Mouse (Mus musculus) limb, embryonic 10.5 days (tissue): ENCODE data around the gene Adm. TPM values are rescaled to one million over a fixed set of nuclear protein-coding genes. Genes with fewer than 3 reads are reported as not detected.

Source experiments
- DNase-seq: peaks from one replicate; pipeline ENCODE4 v3.0.0-alpha.2; 2017; ENCODE audit warnings: low spot score
- H3K27ac ChIP-seq: fragments of 300-500 bp; sonication (generic); 2 replicates; pipeline ENCODE4 v1.5.1; 2016; ENCODE audit warnings: mild to moderate bottlenecking
- H3K27me3 ChIP-seq: fragments of 300-500 bp; sonication (generic); 2 replicates; pipeline ENCODE4 v1.6.1; 2016; ENCODE audit warnings: low read depth, mild to moderate bottlenecking; ENCODE audit not compliant: poor library complexity, severe bottlenecking
- H3K36me3 ChIP-seq: fragments of 300-500 bp; sonication (generic); 2 replicates; pipeline ENCODE4 v1.6.1; 2016; ENCODE audit warnings: mild to moderate bottlenecking, moderate library complexity
- H3K4me1 ChIP-seq: fragments of 300-500 bp; sonication (generic); 2 replicates; pipeline ENCODE4 v1.6.1; 2016
- H3K4me3 ChIP-seq: fragments of 300-500 bp; sonication (generic); 2 replicates; pipeline ENCODE4 v1.5.1; 2016; ENCODE audit warnings: mild to moderate bottlenecking, moderate library complexity
- H3K9me3 ChIP-seq: fragments of 300-500 bp; sonication (generic); replicated peaks from 2 replicates; pipeline ENCODE4 v1.6.1; 2016; ENCODE audit warnings: mild to moderate bottlenecking
- WGBS: fragments of 180-500 bp; shearing (Covaris S2); methylation state at CpG from one replicate; pipeline ENCODE4 v1.1.7; 2016; 5-methylcytosine and 5-hydroxymethylcytosine counted together
- polyA plus RNA-seq: library from polyadenylated mRNA; unstranded; fragments of >200 nt; fragmentation: Nextera tagmentation; extraction: Ambion mirVana; gene quantifications from 2 replicates; pipeline ENCODE4 v1.2.1, GENCODE M21; 2016

The Adm gene
- polyA plus RNA-seq, 1 experiment from 2014 or later, result 1.3 TPM

DNA sequence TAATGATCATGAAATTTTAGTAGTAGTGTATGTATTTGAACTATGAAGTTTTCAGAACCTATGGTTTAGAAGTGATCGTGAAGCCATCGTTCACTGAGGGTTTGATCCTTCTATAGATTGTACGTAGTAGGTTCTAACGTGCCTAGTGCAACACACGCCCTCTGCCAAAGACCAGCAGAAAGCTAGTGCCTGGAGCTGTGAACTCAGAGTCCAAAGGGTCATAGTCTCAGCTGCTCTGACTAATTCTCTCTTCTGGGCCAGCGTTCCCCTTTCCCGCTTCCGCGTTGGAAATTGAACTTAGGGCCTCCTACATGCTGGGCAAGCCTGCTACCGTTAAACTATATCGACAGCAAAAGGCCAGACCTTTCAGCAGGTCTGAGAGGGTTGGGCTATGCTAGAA, 11.7 kb upstream of the Adm start:
- H3K27me3 ChIP-seq, result 0 out of 2 replicates have a peak, but pooled peaks cover 9% of the 10 kb centered on the region
- peak; percentile 38 for DNase-seq
- peak overlapping the region; percentile 94 for H3K4me3 ChIP-seq

GRCm38 (mm10) chr7:110619086-110619611, 8.3 kb upstream of the Adm start:
- H3K36me3 ChIP-seq, result no peaks in the 10 kb centered on the region
- H3K9me3 ChIP-seq, result no peaks in the 10 kb centered on the region
- no peak overlapping the region for H3K4me3 ChIP-seq
- WGBS, result 36% methylated on average over 9 of the region's 9 CpGs
- no peak for DNase-seq
- peaks cover 18% of the 10 kb centered on the region for H3K27me3 ChIP-seq
- peaks cover 16% of the 10 kb centered on the region for H3K4me1 ChIP-seq
- H3K27ac ChIP-seq, result no peak overlapping the region

More for the DNA sequence above, 11.7 kb upstream of the Adm start:
- Histone ChIP-seq H3K9me3 (no peaks in the 10 kb centered on the region), H3K36me3 (no peaks in the 10 kb centered on the region), H3K27ac (no peak overlapping the region), H3K4me1 (peaks cover 19% of the 10 kb centered on the region)
- 6% methylated on average over 11 of the region's 11 CpGs for WGBS

- Histone ChIP-seq H3K36me3 (no peaks in the 10 kb centered on the region), H3K9me3 (no peaks in the 10 kb centered on the region), H3K27ac (no peak overlapping the region), H3K27me3 (peaks cover 66% of the 10 kb centered on the region), H3K4me1 (peaks cover 41% of the 10 kb centered on the region), H3K4me3 (no peak overlapping the region)
- no peak for DNase-seq
- WGBS, result 63% methylated on average over 2 of the region's 2 CpGs
These were observed 3.4 kb upstream of the Adm start for GRCm38 (mm10) chr7:110624067-110624466.

GRCm38 (mm10) chr7:110624961-110625360, 2.5 kb upstream of the Adm start:
- WGBS, result 89% methylated on average over 13 of the region's 13 CpGs
- peaks cover 71% of the 10 kb centered on the region for H3K27me3 ChIP-seq

GRCm38 (mm10) chr7:110625489-110625888, 2.0 kb upstream of the Adm start:
- no peak for DNase-seq
- Histone ChIP-seq H3K27me3 (peaks cover 71% of the 10 kb centered on the region), H3K27ac (no peak overlapping the region), H3K9me3 (no peaks in the 10 kb centered on the region), H3K36me3 (no peaks in the 10 kb centered on the region), H3K4me3 (peak overlapping the region; percentile 40; the same call in 1 of the 2 replicates), H3K4me1 (peaks cover 50% of the 10 kb centered on the region)
- WGBS, result 54% methylated on average over 10 of the region's 10 CpGs

More at GRCm38 (mm10) chr7:110624961-110625360, 2.5 kb upstream of the Adm start:
- DNase-seq, result no peak
- H3K4me3 ChIP-seq, result no peak overlapping the region
- H3K9me3 ChIP-seq, result no peaks in the 10 kb centered on the region
- no peaks in the 10 kb centered on the region for H3K36me3 ChIP-seq
- H3K27ac ChIP-seq, result no peak overlapping the region
- peaks cover 45% of the 10 kb centered on the region for H3K4me1 ChIP-seq

DNA sequence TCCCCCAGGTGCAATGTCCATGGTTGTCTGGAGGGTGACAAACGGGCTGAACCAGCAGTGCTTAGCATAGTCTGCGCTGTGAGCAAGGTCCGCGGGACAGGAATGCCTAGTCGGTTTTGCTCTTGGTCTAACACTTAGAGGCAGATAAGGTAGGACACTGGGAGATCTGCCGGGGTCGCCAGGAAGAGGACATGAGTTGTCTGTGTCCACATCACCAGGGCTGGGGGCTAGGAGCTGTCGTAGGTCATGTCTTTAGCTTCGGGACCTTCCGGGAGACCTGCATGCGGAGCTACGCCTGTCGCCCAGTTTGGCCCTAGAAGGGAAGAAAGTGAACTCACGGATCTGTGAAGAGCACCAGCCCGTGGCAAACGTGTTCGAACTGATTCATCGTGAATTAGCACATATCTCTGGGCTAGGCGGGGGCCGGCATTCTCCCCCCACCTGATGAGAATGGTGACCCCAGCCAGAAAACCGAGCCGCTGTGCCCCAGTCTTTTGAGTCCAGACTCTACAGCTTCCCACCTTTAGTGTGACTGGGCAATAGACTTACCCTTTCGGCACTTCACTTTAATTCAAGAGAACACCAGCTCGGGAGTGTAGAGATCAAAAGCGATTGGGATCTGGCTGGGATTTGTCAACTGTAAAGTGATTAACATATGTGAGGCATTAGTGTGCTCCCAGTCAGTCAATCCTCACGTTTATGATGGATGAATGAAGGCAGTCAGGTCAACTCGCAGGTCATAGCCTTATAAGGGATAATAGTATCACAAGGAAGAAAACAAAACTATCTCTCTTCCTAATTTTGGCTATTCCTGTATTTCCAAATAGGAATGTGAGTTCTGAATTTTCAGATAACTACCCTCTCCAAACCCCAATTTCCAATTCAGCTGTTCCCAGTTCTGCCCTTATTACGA, 1.0 kb upstream of the Adm start:
- Histone ChIP-seq H3K27ac (no peak overlapping the region), H3K36me3 (no peaks in the 10 kb centered on the region), H3K4me1 (peaks cover 56% of the 10 kb centered on the region), H3K27me3 (peaks cover 77% of the 10 kb centered on the region), H3K9me3 (no peaks in the 10 kb centered on the region), H3K4me3 (peak overlapping the region; percentile 53)
- 3% methylated on average over 28 of the region's 28 CpGs for WGBS
- DNase-seq, result no peak

DNA sequence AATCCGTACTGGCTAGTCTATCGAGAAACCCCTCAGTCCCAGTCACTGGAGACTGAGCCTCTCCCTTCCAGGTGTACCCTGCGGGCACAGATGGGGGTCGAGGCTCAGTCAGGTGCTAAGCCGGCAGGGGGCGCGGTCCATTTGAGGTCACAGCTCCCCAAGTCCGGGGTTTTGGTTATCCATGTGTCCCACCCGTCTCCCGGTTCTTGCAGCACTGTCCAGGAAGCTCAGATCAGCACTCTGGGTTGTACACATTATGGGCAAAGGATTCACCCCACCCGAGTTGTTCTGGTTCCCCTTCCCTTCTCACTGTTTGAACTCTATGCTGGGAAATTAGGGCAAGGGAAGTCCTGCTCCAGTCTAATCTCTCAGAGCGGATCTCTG, 370 bp upstream of the Adm start:
- peak; percentile 56 for DNase-seq
- 2% methylated on average over 12 of the region's 12 CpGs for WGBS
- Histone ChIP-seq H3K4me1 (peaks cover 56% of the 10 kb centered on the region), H3K9me3 (no peaks in the 10 kb centered on the region), H3K4me3 (peak overlapping the region; percentile 53), H3K36me3 (no peaks in the 10 kb centered on the region), H3K27me3 (peaks cover 83% of the 10 kb centered on the region), H3K27ac (no peak overlapping the region)

- DNase-seq, result no peak
- Histone ChIP-seq H3K27me3 (peaks cover 88% of the 10 kb centered on the region), H3K4me3 (peak overlapping the region; percentile 53), H3K36me3 (no peaks in the 10 kb centered on the region), H3K27ac (0 out of 2 replicates have a peak overlapping the region, but pooled peaks have one; percentile 56), H3K4me1 (peaks cover 52% of the 10 kb centered on the region), H3K9me3 (no peaks in the 10 kb centered on the region)
- 2% methylated on average over 11 of the region's 11 CpGs for WGBS
These were observed 776 bp downstream of the Adm start for GRCm38 (mm10) chr7:110628273-110628600.

- Histone ChIP-seq H3K4me1 (peaks cover 52% of the 10 kb centered on the region), H3K4me3 (peak overlapping the region; percentile 53), H3K36me3 (no peaks in the 10 kb centered on the region), H3K9me3 (no peaks in the 10 kb centered on the region), H3K27ac (peak overlapping the region; percentile 56), H3K27me3 (peaks cover 86% of the 10 kb centered on the region)
- DNase-seq, result peak; percentile 72
- WGBS, result 1% methylated on average over 33 of the region's 33 CpGs
These were observed 1.3 kb downstream of the Adm start for GRCm38 (mm10) chr7:110628611-110629354.

GRCm38 (mm10) chr7:110629892-110630666, 2.6 kb downstream of the Adm start:
- peaks cover 52% of the 10 kb centered on the region for H3K4me1 ChIP-seq
- H3K27ac ChIP-seq, result peak overlapping the region; percentile 82
- peak; percentile 95 for DNase-seq
- 1% methylated on average over 36 of the region's 36 CpGs for WGBS
- H3K9me3 ChIP-seq, result no peaks in the 10 kb centered on the region
- peak overlapping the region; percentile 59 for H3K4me3 ChIP-seq
- no peaks in the 10 kb centered on the region for H3K36me3 ChIP-seq
- peaks cover 73% of the 10 kb centered on the region for H3K27me3 ChIP-seq

- no peak for DNase-seq
These were observed 3.9 kb downstream of the Adm start for GRCm38 (mm10) chr7:110631136-110631888.

DNA sequence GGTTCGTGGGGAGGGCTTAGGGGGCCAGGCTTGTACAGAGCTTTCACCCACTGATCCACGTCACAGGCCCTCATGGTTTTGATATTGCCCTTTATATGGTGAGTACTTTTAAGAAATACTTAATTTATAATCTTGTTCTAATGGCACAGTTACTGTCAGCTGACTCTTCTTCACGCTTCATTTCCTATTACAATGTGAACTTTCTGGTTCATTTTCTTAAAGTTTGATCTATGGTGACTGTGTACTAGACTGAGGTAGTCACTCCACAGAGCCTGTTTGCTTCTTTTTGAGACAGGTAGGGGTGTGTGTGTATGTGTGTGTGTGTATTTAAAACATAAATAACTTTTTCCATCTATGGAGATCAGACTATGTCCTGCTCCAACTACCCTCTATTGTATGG, 8.5 kb downstream of the Adm start:
- H3K4me1 ChIP-seq, result peaks cover 19% of the 10 kb centered on the region
- H3K27ac ChIP-seq, result no peak overlapping the region
- H3K4me3 ChIP-seq, result no peak overlapping the region
- H3K36me3 ChIP-seq, result no peaks in the 10 kb centered on the region
- H3K27me3 ChIP-seq, result peaks cover 17% of the 10 kb centered on the region
- DNase-seq, result no peak
- 85% methylated on average over 3 of the region's 3 CpGs for WGBS
- H3K9me3 ChIP-seq, result no peaks in the 10 kb centered on the region

More at GRCm38 (mm10) chr7:110631136-110631888, 3.9 kb downstream of the Adm start:
- no peaks in the 10 kb centered on the region for H3K36me3 ChIP-seq
- peaks cover 43% of the 10 kb centered on the region for H3K4me1 ChIP-seq
- H3K9me3 ChIP-seq, result no peaks in the 10 kb centered on the region
- 84% methylated on average over 16 of the region's 16 CpGs for WGBS
- no peak overlapping the region for H3K4me3 ChIP-seq
- H3K27ac ChIP-seq, result peak overlapping the region; percentile 82; the same call in 1 of the 2 replicates
- H3K27me3 ChIP-seq, result peaks cover 61% of the 10 kb centered on the region
